Mouse (Mus musculus): Measurements from ENCODE around the gene Spo11.

The Spo11 gene

GRCm38 (mm10) chr2:173034998-173035397, 57.5 kb downstream of the Spo11 start:
- DNase-seq (ENCODE audit: low spot score): no peak

GRCm38 (mm10) chr2:173035653-173036052, 58.2 kb downstream of the Spo11 start:
- DNase-seq (ENCODE audit: low spot score): no peak

DNA sequence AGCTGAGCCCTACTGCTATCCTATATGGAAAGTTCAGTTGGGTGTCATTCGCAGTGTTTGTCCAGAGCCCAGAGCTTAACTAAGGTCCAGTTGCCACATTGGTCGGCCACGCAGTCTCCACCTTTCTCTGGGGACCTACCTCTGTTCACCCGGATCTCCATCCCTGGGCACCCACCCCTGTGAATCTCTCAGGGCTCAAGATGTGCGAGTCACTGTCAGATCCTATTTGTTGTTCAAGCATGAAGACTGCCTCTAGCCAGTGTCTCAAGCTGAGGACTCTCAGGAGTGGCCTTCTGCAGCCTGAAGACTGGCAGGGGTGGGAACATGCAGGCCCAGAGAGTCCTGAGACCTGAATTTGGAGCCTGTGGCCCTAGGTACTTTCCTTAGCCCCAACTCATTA, 58.6 kb downstream of the Spo11 start:
- no peak for DNase-seq (ENCODE audit: low spot score)

DNA sequence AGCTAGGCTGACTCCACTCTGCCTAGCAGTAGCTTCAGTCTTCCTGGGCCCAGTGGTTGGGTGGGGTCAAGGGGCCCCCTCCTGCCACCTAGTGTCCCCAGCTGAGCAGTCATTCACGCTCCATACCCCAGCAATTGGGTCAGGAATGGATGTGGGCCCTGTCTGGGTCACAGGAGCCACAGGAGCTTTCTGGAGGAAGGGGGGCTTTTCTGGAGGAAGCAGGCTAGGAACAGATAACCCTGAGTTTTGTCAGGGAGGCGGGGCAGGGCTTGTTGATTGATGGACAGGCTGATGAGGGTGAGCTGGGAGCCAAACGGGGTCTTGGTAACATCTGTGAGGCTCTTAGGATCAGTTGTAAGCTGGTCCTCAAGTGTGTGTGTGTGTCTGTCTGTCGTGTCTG, 59.1 kb downstream of the Spo11 start:
- DNase-seq (ENCODE audit: low spot score): no peak

- no peak for DNase-seq (ENCODE audit: low spot score)
Observed at GRCm38 (mm10) chr2:173037347-173037746, 59.8 kb downstream of the Spo11 start.

GRCm38 (mm10) chr2:173037827-173038607, 60.5 kb downstream of the Spo11 start:
- no peak for DNase-seq (ENCODE audit: low spot score)

DNA sequence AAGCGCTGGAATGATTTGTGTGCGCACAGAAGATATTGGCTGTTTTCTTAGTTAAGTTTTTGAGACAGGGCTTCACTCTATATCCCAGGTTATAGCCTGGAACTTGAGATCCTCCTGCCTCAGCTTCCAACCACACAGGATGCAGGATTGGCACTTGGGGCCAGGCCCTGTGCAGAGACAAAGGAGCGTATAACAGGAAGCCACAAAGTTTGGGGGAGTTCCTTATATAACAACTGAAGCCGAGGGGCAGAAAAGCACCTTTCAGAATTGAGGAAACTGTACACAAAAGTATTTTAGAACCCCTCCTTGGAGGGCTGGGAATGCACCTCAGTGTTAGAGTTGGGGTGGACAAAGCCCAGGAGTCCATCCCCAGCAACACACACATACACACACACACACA, 61.5 kb downstream of the Spo11 start:
- no peak for DNase-seq (ENCODE audit: low spot score)

DNA sequence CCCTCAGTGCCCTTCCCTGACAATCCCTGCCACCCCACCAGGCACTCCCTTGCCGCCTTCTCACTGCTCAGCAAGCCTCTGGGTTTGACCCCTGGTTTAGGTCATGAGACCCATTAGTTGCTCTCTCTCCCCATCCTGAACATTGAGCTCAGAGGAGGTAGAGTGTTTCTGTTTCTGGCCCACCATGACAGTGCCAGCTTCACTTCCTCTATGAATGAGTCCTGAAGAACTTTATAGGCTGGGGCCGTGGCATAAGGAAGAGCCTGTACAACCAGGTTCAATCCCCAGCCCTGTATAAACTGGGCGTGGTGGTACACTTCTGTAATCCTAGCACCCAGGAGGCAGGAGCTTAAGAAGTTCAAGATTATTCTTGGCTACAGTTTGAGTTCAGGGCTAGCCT, 63.3 kb downstream of the Spo11 start:
- no peak for DNase-seq (ENCODE audit: low spot score)

DNA sequence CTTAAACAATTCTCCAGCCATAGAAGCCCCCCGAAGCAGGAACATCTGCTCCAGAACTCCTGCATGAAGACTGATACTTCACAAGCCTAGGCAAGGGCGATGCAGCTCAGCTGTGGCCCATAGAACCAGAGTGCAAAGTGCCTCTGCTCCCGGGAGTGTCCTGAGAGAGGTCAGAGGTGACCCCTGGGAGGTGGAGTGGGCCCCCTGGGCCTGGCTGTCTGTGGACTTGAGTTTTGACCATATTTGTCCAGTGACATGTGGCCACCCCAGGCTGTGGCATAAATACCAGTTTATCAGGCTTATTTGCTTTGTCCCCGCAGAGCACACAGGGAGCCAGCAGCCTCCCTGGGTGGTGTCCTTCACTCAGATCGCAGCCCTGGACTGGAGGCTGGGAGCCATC, 63.7 kb downstream of the Spo11 start:
- no peak for DNase-seq (ENCODE audit: low spot score)

- no peak for DNase-seq (ENCODE audit: low spot score)
Observed at GRCm38 (mm10) chr2:173041893-173042292, 64.4 kb downstream of the Spo11 start.

DNA sequence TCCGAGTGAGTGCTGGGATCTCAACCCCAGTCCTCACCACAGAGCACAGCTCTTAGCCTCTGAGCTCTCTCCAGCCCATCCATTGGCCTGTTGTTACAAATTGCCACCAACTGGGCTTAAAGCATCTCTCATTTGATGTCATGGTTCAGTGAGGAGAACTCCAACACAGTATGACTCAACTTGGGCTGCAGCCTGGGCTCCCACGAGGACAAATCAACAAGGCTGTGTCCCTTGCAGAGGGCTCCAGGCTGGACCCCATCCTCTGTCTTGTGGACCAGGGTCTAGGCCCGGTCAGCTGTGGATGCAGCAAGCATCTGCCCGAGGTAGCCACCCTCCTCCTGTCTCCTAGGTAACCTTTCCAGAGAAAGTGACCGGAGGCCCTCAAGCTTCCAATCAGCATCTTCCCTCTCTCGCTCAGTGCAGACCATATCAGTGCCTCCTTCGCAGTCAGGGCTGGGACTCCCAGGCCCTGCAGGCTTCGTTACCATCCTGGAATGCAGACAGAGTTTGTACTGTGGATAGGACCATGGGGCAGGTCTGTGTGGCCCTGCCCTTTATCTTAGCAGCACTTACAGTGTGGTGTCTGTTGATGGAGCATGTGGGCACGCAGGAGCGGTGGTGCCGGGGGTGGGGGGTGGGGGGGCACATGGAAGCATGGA, 65.1 kb downstream of the Spo11 start:
- DNase-seq (ENCODE audit: low spot score): no peak

Data from urinary bladder, postnatal 14 days (tissue).